Mouse (Mus musculus) heart, embryonic 10.5 days (tissue): Measurements from ENCODE around the gene Mpzl3. TPM values are rescaled to one million over a fixed set of nuclear protein-coding genes. Genes with fewer than 3 reads are reported as not detected.

Experiments
- DNase-seq: peaks from one replicate; pipeline ENCODE4 v3.0.0-alpha.2; 2017; ENCODE audit warnings: low spot score
- H3K27ac ChIP-seq: fragments of 300-500 bp; sonication (generic); 2 replicates; pipeline ENCODE4 v1.5.1; 2016; ENCODE audit warnings: mild to moderate bottlenecking
- H3K27me3 ChIP-seq: fragments of 300-500 bp; sonication (generic); 2 replicates; pipeline ENCODE4 v1.6.1; 2016; ENCODE audit warnings: mild to moderate bottlenecking; ENCODE audit not compliant: poor library complexity, insufficient read depth, severe bottlenecking
- H3K36me3 ChIP-seq: fragments of 300-500 bp; sonication (generic); 2 replicates; pipeline ENCODE4 v1.6.1; 2016; ENCODE audit warnings: mild to moderate bottlenecking, moderate library complexity
- H3K4me1 ChIP-seq: fragments of 300-500 bp; sonication (generic); 2 replicates; pipeline ENCODE4 v1.6.1; 2016; ENCODE audit warnings: mild to moderate bottlenecking
- H3K4me3 ChIP-seq: fragments of 300-500 bp; sonication (generic); 2 replicates; pipeline ENCODE4 v1.5.1; 2016; ENCODE audit warnings: mild to moderate bottlenecking, moderate library complexity
- H3K9me3 ChIP-seq: fragments of 300-500 bp; sonication (generic); 2 replicates; pipeline ENCODE4 v1.6.1; 2016; ENCODE audit warnings: mild to moderate bottlenecking, moderate library complexity
- WGBS: fragments of 180-500 bp; shearing (Covaris S2); methylation state at CpG from one replicate; pipeline ENCODE4 v1.1.7; 2016; 5-methylcytosine and 5-hydroxymethylcytosine counted together
- polyA plus RNA-seq: library from polyadenylated mRNA; unstranded; fragments of >200 nt; fragmentation: Nextera tagmentation; extraction: Ambion mirVana; gene quantifications from 2 replicates; pipeline ENCODE4 v1.2.1, GENCODE M21; 2016

Mpzl3 gene
- polyA plus RNA-seq, 1 experiment from 2014 or later, result 3.2 TPM

DNA sequence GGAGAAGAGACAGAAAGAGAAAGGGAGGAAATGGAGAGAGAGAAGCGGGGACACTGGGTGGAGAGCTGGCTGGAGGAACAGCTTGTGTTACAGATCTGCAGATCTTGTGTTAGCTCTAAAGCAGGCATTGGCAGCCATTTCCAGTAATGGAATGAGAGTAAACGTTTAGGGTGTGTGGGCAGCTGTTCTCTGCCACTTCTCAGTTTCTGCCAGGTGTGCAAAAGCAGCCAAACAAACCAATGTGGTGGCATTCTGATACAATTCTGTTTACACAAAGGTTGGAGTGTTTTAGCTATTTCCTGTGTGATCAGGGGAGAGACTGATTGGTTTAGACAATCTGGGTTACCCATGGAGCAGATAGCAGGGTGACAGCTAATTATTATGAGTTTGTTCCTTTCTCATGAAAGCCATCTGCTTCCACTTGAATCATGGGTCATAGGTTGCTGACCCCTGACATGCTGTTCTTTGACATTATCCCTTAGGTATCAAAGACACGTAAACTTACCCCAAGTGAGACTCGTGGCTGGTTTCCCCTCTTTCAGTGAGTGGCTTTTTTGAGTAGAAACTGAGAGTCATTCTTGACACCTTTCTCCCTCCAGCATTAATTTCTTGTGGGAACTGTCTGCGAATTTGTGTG is 3.4 kb downstream of the Mpzl3 start:
- H3K9me3 ChIP-seq, result no peaks in the 10 kb centered on the region
- H3K27ac ChIP-seq, result no peak overlapping the region
- peaks cover 42% of the 10 kb centered on the region; the same call in 1 of the 2 replicates for H3K27me3 ChIP-seq
- H3K36me3 ChIP-seq, result no peaks in the 10 kb centered on the region
- peak; percentile 6 for DNase-seq
- no peaks in the 10 kb centered on the region for H3K4me1 ChIP-seq
- H3K4me3 ChIP-seq, result no peak overlapping the region
- 47% methylated on average over 5 of the region's 5 CpGs for WGBS

GRCm38 (mm10) chr9:45060151-45060550 is 5.2 kb downstream of the Mpzl3 start:
- H3K27ac ChIP-seq, result no peak overlapping the region
- H3K36me3 ChIP-seq, result no peaks in the 10 kb centered on the region
- no peaks in the 10 kb centered on the region for H3K4me1 ChIP-seq
- DNase-seq, result peak; percentile 51
- WGBS, result 33% methylated on average over 7 of the region's 7 CpGs
- peaks cover 31% of the 10 kb centered on the region; the same call in 1 of the 2 replicates for H3K27me3 ChIP-seq
- H3K9me3 ChIP-seq, result no peaks in the 10 kb centered on the region
- no peak overlapping the region for H3K4me3 ChIP-seq

- Histone ChIP-seq H3K4me1 (no peaks in the 10 kb centered on the region), H3K27ac (no peak overlapping the region), H3K27me3 (peaks cover 23% of the 10 kb centered on the region; the same call in 1 of the 2 replicates), H3K4me3 (no peak overlapping the region), H3K9me3 (no peaks in the 10 kb centered on the region), H3K36me3 (no peaks in the 10 kb centered on the region)
- 65% methylated on average over 3 of the region's 3 CpGs for WGBS
- DNase-seq, result no peak
These were observed 7.7 kb downstream of the Mpzl3 start for GRCm38 (mm10) chr9:45062677-45063076.

- Histone ChIP-seq H3K36me3 (no peaks in the 10 kb centered on the region), H3K27me3 (peaks cover 14% of the 10 kb centered on the region; the same call in 1 of the 2 replicates), H3K4me3 (no peak overlapping the region), H3K9me3 (no peaks in the 10 kb centered on the region), H3K4me1 (no peaks in the 10 kb centered on the region), H3K27ac (no peak overlapping the region)
- DNase-seq, result no peak
- WGBS, result 78% methylated on average over 6 of the region's 6 CpGs
These were observed 9.4 kb downstream of the Mpzl3 start for GRCm38 (mm10) chr9:45064421-45064820.

DNA sequence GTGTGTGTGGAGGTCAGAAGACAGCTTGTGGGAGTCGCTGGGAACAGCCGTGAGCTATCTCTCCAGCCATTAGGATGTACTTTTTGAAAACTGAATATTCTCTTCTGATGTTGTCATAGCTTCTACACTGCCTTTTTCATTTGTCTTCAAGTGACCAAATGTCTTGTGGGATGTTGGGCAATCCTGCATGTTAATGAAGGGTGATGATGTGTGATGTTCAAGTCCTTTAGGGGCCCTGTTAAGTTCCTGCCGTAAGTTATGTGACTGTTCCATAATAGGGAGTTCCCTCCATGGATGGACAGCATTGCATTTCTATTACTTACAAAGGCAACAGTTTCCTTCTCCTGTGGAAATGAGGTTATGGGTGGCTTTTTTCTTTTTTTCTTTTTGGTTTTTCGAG is 11.7 kb downstream of the Mpzl3 start:
- H3K4me3 ChIP-seq, result no peak overlapping the region
- H3K27me3 ChIP-seq, result no peaks in the 10 kb centered on the region
- H3K9me3 ChIP-seq, result no peaks in the 10 kb centered on the region
- WGBS, result 75% methylated on average over 4 of the region's 4 CpGs
- no peaks in the 10 kb centered on the region for H3K4me1 ChIP-seq
- H3K36me3 ChIP-seq, result no peaks in the 10 kb centered on the region
- no peak for DNase-seq
- no peak overlapping the region for H3K27ac ChIP-seq

DNA sequence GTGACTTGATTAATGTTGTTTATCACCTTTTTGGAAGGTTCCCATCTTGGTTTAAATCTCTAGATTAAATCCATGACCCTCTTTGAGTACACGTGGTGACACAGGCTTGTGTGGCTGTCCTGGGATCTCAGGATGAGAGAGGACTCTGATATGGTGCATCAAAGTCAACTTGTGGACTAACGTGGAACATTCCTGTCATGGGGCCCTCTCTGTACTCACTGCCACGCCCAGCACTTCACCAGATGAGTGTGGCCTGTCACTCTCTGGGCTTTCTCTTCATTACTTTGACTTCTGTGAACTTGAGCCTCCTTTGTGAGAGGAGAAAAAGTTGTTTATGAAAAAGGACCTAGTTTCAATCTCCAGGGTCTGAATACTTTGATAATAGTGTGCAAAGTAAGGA is 16.8 kb downstream of the Mpzl3 start:
- no peak for DNase-seq
- WGBS, result 44% methylated on average over 3 of the region's 3 CpGs
- H3K4me1 ChIP-seq, result no peaks in the 10 kb centered on the region

GRCm38 (mm10) chr9:45077859-45078258 is 22.9 kb downstream of the Mpzl3 start:
- no peak for DNase-seq
- Histone ChIP-seq H3K27me3 (no peaks in the 10 kb centered on the region; the same call in 1 of the 2 replicates), H3K9me3 (no peaks in the 10 kb centered on the region), H3K4me1 (no peaks in the 10 kb centered on the region), H3K4me3 (no peak overlapping the region), H3K27ac (no peak overlapping the region), H3K36me3 (no peaks in the 10 kb centered on the region)
- WGBS, result 52% methylated on average over 3 of the region's 3 CpGs

More for the DNA sequence above, 16.8 kb downstream of the Mpzl3 start:
- H3K4me3 ChIP-seq, result no peak overlapping the region
- no peak overlapping the region for H3K27ac ChIP-seq
- no peaks in the 10 kb centered on the region for H3K36me3 ChIP-seq
- H3K27me3 ChIP-seq, result no peaks in the 10 kb centered on the region
- no peaks in the 10 kb centered on the region for H3K9me3 ChIP-seq

GRCm38 (mm10) chr9:45079011-45079410 is 24.0 kb downstream of the Mpzl3 start, which contains the start of gene Jaml:
Gene Jaml, plus strand, starts transcription at chr9:45079183.
- WGBS, result 87% methylated on average over 5 of the region's 5 CpGs
- Histone ChIP-seq H3K4me1 (no peaks in the 10 kb centered on the region), H3K27me3 (no peaks in the 10 kb centered on the region; the same call in 1 of the 2 replicates), H3K27ac (no peak within 1 kb of the TSS), H3K4me3 (no peak within 1 kb of the TSS), H3K36me3 (no peaks in the 10 kb centered on the region), H3K9me3 (no peaks in the 10 kb centered on the region)
- DNase-seq, result no peak

DNA sequence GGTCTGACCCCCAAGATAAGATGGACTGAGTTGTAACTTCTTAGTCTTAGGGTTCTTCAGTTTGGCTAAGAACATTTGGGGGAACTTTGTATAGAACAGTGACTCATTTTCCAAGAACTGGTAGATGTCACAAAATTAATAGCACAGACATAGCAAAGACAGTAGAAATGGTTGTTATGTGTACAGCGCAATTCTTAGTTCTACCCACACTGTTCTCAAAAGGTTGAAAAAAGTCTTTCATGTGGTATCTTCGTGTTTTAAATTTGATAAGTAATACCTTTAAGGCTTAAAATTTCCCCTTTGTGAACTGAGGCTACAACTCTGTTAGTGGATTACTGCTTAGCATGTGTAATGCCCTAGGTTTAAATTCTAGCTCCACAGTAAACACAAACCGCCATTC is 28.1 kb downstream of the Mpzl3 start:
- no peak overlapping the region for H3K27ac ChIP-seq
- DNase-seq, result no peak
- WGBS, result 86% methylated on average over 3 of the region's 3 CpGs

DNA sequence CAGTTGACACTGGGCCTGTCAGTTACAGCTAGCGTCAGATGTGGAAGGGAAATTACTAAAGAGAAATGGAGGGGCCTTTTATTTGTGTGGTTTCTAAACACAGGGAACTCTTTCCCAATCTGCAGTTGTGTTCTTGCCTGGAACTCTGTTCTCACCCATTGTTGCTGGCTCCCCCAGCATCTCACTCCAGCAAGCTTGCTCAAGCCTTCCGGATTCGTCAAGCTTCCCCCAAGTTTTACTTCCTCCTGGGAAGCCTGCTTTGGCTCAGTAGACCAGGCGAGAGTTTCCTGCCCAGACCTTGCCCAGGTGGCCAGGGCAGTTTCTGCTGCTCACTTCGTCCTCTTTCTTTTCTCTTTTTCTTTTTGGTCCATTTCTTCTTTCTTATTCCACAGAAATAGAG is 29.6 kb downstream of the Mpzl3 start:
- H3K4me1 ChIP-seq, result no peaks in the 10 kb centered on the region
- H3K4me3 ChIP-seq, result no peak overlapping the region
- WGBS, result 72% methylated on average over 5 of the region's 5 CpGs
- no peak overlapping the region for H3K27ac ChIP-seq
- DNase-seq, result no peak
- no peaks in the 10 kb centered on the region for H3K9me3 ChIP-seq
- H3K27me3 ChIP-seq, result peaks cover 19% of the 10 kb centered on the region; the same call in 1 of the 2 replicates
- H3K36me3 ChIP-seq, result no peaks in the 10 kb centered on the region

More for the DNA sequence above, 28.1 kb downstream of the Mpzl3 start:
- H3K4me1 ChIP-seq, result no peaks in the 10 kb centered on the region
- no peaks in the 10 kb centered on the region for H3K36me3 ChIP-seq
- no peak overlapping the region for H3K4me3 ChIP-seq
- no peaks in the 10 kb centered on the region for H3K9me3 ChIP-seq
- H3K27me3 ChIP-seq, result peaks cover 19% of the 10 kb centered on the region; the same call in 1 of the 2 replicates

DNA sequence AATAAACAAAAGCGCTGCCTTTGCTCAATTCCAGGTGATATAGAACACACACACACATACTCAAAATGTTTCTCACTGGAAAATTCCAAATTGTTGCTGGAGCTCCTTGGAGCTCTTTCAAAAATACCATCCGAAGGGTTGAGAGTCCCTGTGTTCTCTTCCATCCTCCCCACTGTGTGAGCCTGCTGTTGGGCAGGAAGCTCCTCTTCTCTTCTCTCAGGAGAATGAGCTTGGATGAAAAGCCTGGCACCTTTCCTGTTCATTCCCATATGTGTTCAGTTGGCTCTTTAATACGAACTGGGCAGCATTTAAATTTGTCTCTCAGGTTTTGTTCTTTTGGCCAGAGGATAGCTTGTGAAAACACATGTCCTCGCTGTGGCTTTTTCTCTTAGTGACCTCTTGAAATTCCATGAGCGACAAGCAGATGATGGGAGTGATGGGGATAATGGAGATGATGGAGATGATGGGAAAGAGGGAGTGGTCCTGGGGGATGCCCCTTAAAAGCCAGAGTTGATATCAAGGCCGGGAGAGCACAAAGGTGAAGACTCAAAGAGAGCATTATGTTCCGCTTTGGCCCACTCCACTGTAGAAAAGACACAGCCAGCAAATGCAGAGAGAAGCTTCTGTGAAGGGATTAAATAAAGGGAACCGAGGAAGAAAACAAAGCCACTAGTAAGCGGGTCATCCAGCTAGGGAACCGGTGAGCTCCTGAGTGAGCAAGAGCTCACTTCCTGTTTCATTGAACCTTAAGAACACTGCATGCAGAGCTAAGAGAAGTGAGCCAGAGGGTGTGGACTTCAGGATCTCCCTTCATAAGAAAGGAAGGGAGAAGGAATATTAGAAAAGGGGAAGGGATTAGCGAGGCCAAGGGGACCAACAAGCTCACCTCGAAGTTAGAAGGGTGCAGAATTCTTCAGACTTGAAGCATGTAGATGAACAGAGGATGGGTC is 31.0 kb downstream of the Mpzl3 start:
- Histone ChIP-seq H3K27ac (no peak overlapping the region), H3K27me3 (peaks cover 19% of the 10 kb centered on the region; the same call in 1 of the 2 replicates), H3K4me3 (no peak overlapping the region), H3K36me3 (no peaks in the 10 kb centered on the region), H3K9me3 (no peaks in the 10 kb centered on the region), H3K4me1 (no peaks in the 10 kb centered on the region)
- no peak for DNase-seq
- 72% methylated on average over 12 of the region's 12 CpGs for WGBS

DNA sequence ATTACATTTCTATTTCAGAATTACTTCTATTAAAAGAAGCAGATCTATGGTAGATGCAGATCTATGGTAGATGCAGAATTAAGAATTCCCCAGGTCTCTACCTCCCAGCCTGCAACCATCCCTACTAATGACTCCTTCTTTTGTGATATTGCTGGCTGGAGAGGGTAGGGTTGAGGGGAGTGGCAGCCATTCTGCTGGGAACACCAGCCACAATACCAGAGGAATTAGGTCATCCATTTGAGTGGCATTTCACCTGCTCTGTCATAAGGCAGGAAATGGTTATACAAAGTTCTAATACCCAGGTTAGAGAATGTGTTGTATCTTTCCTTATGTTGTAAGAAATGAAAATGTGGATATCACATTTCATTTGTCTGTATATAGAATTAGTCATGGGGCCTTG is 33.1 kb downstream of the Mpzl3 start:
- Histone ChIP-seq H3K4me1 (no peaks in the 10 kb centered on the region; the same call in 1 of the 2 replicates), H3K27me3 (peaks cover 19% of the 10 kb centered on the region; the same call in 1 of the 2 replicates), H3K9me3 (no peaks in the 10 kb centered on the region), H3K27ac (no peak overlapping the region), H3K4me3 (no peak overlapping the region), H3K36me3 (no peaks in the 10 kb centered on the region)
- no peak for DNase-seq

- Histone ChIP-seq H3K4me3 (no peak overlapping the region), H3K27ac (no peak overlapping the region), H3K36me3 (no peaks in the 10 kb centered on the region), H3K27me3 (peaks cover 15% of the 10 kb centered on the region; the same call in 1 of the 2 replicates), H3K4me1 (no peaks in the 10 kb centered on the region; the same call in 1 of the 2 replicates), H3K9me3 (no peaks in the 10 kb centered on the region)
- no peak for DNase-seq
- 68% methylated on average over 3 of the region's 3 CpGs for WGBS
These were observed 35.8 kb downstream of the Mpzl3 start for GRCm38 (mm10) chr9:45090811-45091210.
